Mouse (Mus musculus) G1E (cell line): ENCODE results near the gene Gm42669.

Experiments used
- CTCF ChIP-seq: IDR thresholded peaks from 2 replicates; pipeline ENCODE4 v1.5.1; 2012; ENCODE audit warnings: low read depth, low read length, inconsistent platforms, mixed read lengths
- GATA1 ChIP-seq: IDR thresholded peaks from 2 replicates; pipeline ENCODE4 v1.6.1; 2012; ENCODE audit warnings: borderline replicate concordance, low read length, inconsistent platforms, mixed read lengths
- POLR2AphosphoS5 ChIP-seq: IDR thresholded peaks from 2 replicates; pipeline ENCODE4 v1.6.1; 2012; ENCODE audit warnings: low read depth, low read length, inconsistent platforms; ENCODE audit not compliant: insufficient replicate concordance
- TAL1 ChIP-seq: conservative IDR thresholded peaks from 2 replicates; pipeline ENCODE4 v1.6.1; 2012; ENCODE audit warnings: low read depth, low read length, inconsistent platforms, mixed read lengths

- TF ChIP-seq CTCF: no peak
- TF ChIP-seq GATA1: no peak
- TF ChIP-seq TAL1: no peak
- TF ChIP-seq POLR2AphosphoS5: no peak
Measured at GRCm38 (mm10) chr5:107467098-107467497, 40.3 kb upstream of the Gm42669 start.
